Mouse (Mus musculus) spleen, postnatal 36 days (tissue): ENCODE results near the gene Bbs5.
"Not testable (repeated sequence)": the region's sequence is repeated elsewhere in the genome, so short reads cannot be mapped to it uniquely, and the experiment has no call there.

Source experiments
- DNase-seq, 2 experiments: peaks; one replicate each; pipeline ENCODE4 v3.0.0; 2022; ENCODE audit warnings: low spot score in 2 of 2, mixed read lengths in 1 of 2

The Bbs5 gene

DNA sequence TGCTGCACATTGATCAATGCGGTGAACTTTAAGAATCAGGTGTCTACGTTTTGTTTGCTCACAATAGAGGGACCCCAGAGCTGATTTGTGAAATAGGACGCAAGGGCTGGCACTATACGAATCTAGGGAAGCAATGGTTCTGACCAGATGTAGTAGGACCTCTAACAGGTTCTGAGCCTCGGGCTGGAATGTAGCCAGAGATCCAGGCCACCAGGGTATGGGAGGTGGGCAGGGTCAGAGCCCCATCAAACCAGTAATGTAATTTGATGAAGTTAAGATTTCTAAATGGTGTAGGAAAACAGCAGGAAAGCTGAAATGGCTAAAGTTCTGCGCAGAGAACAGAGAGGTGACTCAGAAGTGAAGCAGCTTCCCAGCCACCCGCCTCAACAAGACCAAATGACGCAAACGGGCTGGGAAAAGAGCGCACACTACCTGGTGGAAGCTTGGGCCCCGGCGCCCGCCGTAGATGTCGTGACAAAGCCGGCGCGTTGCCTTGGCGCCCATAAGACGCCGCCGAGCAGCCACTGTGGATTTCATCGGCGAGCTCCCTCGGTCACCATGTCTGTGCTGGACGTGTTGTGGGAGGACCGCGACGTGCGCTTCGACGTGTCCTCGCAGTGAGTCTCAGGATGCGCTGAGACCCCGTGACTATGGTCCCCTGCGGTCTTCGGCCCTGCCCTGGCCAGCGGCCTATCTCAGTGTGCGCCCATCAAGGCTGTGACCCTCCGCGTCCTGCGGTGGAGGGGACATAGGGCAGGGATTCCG is at the start of gene Bbs5:
Gene Bbs5 (plus strand): TSS at position 446 of the 765 bp plus-strand sequence.
- DNase-seq = peak; percentile 66 to 75

DNA sequence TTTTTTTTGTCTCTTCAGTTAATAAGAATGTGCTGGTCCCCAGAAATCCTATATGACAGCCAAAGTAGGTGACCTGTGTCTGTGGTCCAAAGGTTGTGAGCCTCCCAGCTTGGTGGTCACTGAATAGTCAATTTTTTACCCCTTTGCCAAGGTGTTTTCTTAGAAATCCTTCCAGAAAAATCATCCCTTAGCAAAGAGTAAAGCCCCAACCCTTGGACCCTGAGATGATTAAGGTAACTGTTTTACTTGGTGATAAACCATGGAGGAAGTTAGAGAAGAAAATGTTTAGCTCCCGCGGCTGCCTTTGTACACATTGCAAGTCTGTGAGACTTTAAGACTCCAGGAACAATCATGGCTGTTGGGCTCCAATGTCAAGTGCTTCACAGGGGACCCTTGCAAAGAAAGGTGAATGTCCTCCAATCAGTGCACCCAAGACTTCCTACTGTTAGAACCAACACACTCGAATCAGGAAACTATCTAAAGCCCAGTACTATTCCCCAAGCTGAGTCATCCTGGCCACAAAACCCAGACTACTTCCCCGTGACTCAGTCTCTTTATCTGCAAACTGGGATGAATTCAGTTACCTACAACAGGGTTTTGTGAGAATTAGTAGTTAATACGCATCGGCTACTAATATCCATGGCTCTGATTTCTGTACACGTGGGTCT is 43.1 kb upstream of the Bbs5 start:
- DNase-seq = no peak

DNA sequence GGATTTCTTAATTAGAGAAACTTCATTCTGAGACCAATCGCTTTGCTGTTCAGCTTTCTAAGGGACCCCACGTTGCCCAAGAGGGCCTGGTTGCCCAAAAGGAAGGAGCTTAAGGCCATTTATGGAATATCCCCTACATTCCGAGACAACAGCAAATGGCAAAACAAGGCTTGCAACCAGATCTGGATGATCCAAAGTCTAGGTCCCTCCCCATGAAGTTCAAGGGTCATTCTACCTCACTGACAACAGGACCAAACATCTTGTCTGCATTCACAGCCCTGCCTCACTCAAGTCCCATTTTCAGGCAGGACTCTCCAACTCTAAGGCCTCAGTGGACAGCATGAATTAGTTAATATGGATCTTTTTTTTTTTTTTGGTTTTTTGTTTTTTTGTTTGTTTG is 40.4 kb upstream of the Bbs5 start:
- no peak for DNase-seq

DNA sequence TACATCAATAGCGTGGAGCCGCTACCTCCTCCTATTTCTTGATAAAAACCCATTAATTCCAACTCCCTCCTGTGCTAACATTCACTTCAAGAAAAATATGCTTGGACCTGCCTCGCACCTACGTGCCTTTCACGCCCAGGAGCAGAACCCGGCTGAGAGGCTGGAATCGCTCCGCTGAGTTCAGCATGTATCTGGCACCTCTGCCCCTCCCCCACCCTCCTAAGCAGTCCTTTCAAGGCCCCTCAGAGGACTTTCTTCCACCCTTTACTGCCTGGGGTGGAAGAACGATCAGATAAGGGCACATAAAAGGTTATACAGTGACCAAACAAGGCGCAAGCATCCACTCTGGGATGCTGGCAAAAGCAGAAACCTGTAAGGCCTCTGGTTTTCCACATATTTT is 34.7 kb upstream of the Bbs5 start:
- no peak for DNase-seq

DNA sequence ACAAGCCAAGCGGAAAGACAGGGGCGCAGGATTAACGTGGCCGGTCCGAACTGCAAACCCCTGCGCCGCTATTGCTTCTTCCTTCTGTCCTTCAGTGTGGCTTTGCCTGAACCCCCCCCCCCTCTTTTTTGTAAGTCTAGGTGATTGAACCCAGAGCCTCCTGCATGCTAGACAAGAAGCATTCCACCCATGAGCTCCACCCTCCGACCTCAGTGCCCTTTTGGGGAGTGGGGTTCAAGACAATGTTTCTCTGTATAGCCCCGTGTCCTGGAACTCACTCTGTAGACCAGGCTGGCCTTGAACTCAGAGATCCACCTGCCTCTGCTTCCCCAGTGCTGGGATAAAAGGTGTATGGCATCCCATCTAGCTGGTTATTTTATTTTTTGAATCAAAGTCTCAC is 34.3 kb upstream of the Bbs5 start:
- no peak for DNase-seq

DNA sequence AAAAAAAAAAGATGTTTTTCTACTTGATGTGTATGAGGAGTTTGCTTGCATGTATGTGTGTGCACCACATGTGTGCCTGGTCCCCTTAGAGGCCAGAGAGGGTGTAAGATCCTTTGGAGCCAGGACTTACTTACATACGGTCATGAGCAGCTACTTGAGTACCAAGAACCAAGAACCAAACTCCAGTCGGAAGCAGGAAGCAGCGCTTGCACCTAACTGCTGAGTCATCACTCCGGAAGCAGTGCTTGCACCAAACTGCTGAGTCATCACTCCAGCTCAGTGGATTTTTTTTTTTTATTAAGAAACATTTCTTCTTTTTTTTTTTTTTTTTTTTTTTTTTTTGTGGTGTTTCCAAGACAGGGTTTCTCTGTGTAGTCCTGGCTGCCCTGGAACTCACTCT is 33.7 kb upstream of the Bbs5 start:
- DNase-seq = no peak

DNA sequence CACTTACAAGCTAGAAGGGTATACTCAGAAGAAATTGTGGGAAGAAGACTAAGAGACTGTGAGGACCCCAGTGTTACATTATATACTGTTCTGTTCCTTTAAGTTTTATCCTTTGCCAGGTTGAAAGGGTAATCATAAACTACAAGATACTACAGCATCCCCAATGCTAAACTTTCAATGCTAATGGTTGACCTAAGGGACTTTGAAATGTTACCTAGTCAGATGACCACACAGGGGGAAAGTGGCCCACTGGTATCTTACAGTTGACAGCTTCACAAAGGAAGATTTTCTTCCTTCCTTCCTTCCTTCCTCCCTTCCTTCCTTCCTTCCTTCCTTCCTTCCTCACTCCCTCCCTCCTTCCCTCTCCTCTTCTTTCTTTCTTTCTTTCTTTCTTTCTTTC is 28.6 kb upstream of the Bbs5 start:
- no peak for DNase-seq

DNA sequence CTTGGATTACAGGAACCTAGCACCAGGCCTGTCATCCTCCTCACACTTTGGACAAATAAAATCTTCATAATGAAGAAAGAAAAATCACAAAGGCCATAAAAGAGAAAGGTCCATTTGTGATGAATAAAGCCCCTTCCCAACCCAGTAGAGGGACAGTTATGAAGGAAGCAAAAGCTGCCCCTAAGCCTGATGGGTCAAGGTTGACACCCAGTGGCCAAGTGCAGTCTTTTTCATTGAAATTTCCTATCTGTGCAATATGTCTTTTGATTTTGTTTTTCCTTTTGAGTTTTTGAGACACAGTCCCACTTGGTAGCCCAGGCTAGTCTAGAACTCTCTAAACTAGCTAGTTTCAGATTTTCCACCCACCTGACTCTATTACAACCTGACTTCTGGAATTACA is 27.7 kb upstream of the Bbs5 start:
- no peak for DNase-seq

DNA sequence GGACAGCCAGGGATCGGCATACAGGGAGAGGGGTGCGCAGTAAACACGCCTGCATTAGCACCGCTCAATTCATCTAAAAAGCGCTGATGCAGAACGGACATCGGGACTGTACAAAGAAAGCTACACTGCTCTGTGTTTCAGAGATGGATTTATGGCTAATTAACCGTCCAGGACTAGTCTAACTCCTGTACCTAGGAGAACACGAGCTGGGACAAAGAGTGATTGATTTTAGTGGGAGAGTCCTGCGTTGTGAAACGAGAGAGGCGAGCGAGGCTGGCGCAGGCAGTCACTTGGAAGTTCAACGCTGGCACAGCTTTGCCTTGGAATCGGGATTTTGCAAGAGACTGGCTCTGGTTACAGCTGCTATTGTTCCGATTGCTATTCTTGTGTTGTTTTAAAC is 17.8 kb upstream of the Bbs5 start:
- DNase-seq = no peak

DNA sequence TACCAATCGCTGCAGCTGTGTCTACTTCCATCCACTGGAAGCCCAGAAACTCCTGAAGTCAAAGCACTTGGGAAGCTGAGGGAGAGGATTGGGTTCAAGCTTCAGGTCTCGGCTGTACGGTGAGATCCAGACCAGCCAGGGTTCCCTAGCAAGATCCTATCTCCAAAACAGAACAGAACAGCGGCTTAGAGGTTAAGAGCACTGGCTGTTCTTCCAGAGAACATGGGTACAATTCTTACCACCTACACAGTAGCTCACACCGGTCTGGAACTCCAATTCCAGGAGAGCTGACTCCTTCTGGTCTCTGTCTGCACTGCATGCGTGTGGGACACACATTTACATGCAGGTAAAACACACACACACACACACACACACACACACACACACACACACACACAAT is 17.1 kb upstream of the Bbs5 start:
- no peak for DNase-seq

DNA sequence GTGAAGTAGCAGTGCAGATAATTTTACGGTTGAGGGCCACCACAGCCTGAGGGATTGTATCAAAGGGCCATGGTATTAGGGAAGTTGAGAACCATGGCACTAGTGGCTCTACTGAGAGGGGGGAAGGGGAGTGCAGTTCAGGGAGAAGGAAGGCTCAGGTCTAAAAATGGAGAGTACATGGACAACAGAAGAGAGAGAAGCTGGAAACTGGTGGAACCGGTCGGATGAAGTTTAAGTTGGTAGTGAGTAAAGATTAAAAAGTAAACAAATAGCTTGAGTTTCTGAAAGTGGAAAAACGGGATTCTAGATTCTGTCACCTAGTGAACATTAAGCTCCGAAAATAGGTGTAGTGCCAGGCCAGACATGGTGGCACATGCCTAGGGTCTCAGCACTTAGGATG is 16.2 kb upstream of the Bbs5 start:
- DNase-seq = no peak

DNA sequence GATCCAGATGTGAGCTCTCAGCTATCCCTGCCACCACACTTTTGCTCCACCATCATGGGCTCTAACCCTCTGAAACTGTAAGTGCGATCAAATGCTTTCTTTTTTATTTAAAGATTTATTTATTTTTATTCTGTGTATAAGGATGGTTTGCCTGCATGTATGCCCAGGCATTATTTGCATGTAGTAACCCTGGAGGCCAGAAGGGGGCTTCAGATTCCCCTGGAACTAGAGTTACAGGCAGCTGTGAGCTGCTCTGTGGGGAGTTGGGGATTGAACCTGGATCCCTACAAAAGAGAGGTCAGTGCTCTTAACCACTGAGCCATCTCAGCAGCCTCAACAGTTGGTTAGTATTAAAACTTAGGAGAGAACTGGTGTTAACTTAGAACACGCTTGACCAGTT is 15.5 kb upstream of the Bbs5 start:
- no peak for DNase-seq

DNA sequence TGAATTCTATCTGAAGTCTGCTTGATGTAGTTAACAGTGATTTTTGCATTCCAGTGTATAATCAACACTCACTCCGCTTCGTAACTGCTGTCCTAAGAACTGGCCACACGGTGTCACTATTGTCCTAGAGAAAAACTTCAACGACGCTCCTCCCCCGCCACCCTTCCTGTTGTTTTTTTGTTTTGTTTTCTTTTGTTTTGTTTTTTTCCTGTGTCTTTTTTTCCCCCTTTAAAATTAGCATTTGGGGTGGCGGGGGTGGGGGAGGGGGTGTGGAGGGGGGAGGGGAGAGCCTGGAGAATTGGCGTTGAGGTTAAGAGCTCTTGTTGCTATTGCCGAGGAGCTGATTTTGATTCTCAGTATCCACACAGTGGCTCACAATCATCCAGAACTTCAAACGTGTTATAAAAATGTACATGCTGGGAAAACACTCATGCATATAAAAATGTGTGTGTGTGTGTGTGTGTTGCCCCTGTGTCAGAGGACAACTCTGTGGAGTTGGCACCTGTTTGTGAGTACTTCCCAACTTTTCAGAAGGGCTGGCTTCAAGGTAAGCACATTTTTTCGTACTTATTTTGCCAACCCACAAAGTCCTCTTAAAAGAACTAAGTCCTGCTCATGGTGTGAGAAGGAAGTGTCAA is 11.8 kb upstream of the Bbs5 start:
- DNase-seq = peak; percentile 24 to 43

DNA sequence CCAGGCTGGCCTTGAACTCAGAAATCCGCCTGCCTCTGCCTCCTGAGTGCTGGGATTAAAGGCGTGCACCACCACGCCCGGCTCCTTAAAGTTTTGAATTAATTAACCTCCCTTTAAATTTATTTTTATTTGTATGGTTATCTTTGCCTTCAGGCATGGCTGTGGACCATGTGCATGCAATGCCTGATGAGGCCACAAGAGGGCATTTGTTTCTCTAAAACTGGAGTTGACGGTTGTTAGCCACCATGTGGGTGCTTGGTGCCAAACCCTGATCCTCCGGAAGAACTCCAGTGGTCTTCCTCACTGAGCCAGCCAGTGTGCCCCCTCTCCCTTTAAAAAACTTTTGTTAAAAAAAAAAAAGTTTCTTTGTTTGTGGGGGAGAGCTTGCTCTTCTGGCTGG is 11.2 kb upstream of the Bbs5 start:
- peak; percentile 22 to 50 for DNase-seq

DNA sequence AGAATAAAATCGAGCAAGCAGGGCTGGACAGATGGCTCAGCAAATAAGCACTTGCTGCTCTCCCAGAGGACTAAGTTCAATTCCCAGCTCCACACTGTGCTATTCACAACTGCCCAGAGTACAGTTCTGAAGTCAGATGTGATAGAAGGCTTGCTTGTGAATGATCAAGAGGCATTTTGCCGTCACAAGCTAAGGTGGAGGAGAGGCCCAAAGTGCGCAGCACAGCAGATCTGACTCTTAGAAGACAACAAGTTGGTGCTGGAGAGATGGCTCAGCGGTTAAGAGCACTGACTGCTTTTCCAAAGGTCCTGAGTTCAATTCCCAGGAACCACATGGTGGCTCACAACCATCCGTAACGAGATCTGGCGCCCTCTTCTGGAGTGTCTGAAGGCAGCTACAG is 9.0 kb upstream of the Bbs5 start:
- not testable (repeated sequence) for DNase-seq

DNA sequence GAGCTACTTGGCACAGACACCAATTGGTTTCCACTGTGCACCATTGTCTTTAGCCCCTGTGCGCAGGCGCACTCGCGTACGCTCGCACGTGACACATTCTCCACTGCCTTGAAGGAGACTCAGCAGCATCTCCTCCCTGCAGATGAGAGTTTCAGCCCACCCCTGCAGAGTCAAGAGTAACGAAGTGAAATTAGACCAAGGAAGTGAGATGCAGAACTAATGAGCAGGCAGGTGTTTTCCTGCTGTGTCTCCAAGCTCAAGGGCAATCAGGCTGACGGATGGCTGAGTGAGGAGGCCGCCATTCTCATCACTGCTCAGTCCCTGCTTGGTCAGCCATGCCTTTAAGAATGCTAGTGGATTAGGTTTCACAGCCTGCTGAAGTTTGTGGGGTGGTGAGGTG is 6.9 kb upstream of the Bbs5 start:
- DNase-seq = peak; percentile 7 to 12

DNA sequence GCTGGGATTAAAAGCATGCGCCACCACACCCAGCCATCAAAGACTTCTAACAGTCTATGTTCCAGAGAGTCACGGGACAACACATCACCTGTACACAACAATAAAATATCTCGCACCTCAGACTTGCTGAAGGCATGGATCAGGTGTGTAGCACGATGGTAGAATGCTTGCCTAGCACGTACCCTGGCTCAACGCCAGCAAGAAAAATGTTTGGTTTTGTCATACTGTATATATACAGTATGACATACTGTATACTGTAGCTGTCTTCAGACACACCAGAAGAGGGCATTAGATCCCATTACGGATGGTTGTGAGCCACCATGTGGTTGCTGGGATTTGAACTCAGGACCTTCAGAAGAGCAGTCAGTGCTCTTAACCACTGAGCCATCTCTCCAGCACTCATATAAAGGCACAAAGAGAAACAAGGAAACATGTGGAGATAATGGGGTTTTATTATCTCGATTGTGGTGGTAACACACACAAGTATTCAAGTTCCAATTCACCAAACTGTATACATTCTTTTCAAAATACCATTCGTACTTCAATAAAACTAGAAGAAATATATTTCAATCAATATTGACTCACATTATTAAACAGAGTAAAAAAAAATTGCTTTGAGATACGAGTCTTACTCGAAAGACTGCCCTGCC is 1.9 kb upstream of the Bbs5 start:
- no peak for DNase-seq

DNA sequence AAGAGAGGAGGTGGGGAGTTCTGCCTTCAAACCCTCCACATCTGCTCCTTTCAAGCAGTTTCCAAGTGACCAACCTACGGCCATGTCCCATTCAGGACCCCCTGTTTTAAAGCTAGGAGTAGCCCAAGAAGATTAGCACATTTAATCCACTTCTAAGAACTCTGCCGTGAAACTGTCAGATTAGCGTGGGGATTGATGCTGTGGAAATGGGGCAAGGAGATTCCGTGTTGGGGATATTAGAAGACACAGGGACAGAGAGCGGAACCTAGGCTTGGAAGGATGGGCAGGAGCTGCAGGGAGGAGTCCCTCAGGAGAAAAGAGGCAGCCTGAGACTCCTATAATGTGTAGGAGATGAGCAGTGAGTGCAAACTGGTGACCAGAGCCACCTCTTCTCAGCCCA is 2.7 kb downstream of the Bbs5 start:
- DNase-seq = no peak

DNA sequence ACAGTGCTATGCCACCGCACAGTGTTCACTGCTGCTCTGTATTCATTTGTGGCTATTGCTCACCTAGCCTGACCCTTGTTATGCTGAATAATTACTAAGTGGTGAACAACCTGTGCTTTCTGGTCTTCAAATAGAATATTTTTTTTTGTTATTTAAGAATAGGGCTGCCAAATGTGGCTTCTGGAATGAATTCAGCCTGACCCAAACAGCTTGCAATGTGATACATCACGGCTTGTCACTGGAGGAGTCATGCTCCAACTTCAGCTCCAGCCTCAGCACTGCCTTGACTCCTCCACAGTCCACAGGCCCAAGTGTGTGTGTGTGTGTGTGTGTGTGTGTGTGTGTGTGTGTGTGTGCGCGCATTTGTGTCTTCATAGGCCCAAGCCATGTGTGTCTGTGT is 12.4 kb downstream of the Bbs5 start:
- no peak for DNase-seq

DNA sequence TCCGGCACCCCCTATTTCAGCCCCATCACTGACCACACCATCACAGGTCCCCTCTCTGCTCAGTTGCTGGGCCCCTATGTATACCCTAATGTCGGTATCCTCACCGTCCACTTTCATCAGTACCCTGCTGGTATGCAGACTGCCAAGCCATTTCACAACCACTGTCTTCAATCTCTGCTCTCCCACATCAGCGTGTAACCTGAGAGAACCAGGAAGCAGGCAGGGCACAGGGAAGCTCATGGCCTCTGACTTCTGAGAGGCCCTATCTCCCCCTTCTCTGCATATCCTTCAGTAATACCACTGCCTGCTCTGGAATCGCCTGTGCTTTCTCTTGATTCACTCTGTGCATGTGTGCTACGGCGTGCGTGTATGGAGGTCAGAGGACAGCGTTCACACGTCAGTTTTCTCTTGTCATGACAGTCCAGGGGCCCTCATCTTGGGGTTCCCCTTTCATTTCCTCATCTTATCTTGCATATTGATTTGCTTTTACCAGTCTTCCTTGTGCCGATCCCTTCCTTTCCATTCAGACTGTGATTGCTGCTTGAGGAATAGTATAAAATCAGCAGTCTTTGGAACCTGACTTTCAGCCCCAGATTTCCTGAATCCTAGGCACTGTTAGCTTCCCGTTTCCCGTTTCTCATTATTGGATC is 17.0 kb downstream of the Bbs5 start:
- DNase-seq = no peak

DNA sequence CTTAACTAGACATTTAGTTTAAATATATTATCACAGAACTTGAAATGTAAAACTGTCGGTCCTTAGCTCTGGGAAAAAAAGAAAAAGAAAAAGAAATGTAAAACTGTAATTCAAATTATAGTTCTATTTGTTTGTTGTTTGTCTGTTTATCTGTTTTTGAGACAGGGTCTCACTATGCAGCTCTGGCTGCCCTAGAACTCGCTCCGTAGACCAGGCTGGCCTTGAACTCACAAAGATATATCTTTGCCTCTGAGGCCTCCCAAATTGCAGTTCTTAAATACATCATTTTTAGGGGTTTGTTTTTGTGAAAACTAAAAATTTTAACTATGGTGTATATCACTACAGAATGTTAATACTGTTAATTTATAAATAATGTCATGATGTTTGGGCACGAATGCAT is 20.7 kb downstream of the Bbs5 start:
- DNase-seq = no peak

DNA sequence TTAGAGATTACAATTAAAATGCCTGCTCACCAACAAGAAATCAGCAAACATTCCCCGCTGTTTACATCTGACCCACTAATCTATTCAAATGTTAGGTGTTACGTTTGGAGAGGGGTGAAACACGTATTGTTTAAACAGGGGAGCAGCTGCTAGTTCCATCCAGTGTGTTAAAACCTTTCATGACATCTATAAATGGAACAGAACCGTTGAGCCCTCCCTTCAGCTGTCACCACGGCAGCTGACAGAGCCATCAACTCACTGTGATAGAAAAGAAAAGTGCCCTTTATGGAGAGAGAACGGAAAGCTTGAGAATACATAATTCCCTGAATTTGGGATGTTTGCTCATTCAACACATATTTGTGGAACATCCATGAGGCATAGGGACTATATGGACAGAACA is 21.4 kb downstream of the Bbs5 start:
- DNase-seq = no peak
